Mouse (Mus musculus): ENCODE data around the gene Cdk14. TPM values are rescaled to one million over a fixed set of nuclear protein-coding genes. Genes with fewer than 3 reads are reported as not detected.

The Cdk14 gene
- polyA plus RNA-seq, 1 experiment from 2014 or later = 30.6 TPM

DNA sequence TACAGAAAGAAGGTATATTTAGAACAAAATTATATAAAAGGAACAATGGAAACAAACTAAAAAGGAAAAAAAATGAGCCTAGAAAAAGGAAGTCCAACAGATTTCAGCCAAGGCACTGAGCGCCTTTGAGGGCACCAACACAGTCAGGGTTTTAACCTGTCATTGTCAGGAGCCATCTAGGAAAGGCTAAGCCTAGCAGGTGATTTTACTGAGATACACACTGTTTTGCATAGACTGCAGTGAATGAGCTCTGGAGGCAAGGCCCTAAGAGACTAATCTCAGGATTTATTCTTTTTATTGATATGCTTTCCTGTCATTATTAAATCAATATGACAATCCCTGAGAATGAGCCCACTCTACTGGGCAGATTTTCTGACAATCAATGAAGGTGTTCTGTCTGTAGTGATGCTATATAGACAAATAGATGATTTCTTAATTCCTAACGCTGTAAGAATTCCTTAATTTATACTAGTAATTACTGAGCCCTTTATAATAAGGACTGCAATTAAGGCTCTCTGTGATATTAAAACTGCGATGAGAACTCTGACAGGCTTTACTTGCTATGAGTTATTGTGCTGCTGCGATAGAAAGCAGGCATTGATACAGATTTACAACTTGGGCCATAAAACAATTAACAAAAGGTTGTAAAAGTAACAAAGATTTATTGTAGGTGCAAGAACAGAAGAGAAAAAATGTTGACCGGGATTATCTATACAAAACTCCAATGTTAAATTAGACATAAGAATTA lies 303.2 kb downstream of the Cdk14 start:
- Histone ChIP-seq H3K4me3 (replicated peaks; ENCODE audit: low read length) (no peak overlapping the region), H3K36me3 (ENCODE audit: control insufficient read depth, insufficient read depth) (no peaks in the 10 kb centered on the region), H3K27me3 (replicated peaks; ENCODE audit: control insufficient read depth, insufficient read depth, low read length) (no peaks in the 10 kb centered on the region), H3K4me1 (replicated peaks; ENCODE audit: control insufficient read depth, insufficient read depth, low read length) (peaks cover 6% of the 10 kb centered on the region), H3K4me2 (ENCODE audit: low read length) (no peak overlapping the region), H3K9ac (replicated peaks; ENCODE audit: low read depth, low read length) (no peak overlapping the region), H3K9me3 (ENCODE audit: control insufficient read depth, low read length) (no peaks in the 10 kb centered on the region), H3K27ac (ENCODE audit: low read length) (no peak overlapping the region)
- ATAC-seq = no peak
- WGBS = 61% methylated on average over 5 of the region's 5 CpGs

DNA sequence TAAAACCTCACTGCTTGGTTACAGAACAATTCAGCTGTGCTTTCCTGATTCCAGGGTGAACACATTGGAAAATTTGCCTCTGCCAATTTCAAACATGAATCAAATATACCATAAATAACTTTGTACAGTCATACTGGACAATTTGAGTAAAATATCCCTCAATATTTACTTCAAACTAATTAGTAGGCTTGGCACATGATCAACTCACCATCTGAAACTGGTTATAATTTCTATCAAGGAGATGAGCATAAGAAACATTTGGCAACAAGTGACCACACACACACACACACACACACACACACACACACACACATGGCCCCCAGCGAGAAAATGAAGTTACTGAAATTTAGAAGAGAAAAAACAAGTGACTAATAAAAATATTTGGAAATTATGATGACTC lies 304.6 kb downstream of the Cdk14 start:
- ATAC-seq = peak; percentile 40; the same call in 1 of the 2 replicates
- Histone ChIP-seq H3K9me3 (ENCODE audit: control insufficient read depth, low read length) (no peaks in the 10 kb centered on the region), H3K27ac (ENCODE audit: low read length) (no peak overlapping the region), H3K27me3 (replicated peaks; ENCODE audit: control insufficient read depth, insufficient read depth, low read length) (no peaks in the 10 kb centered on the region), H3K4me2 (ENCODE audit: low read length) (no peak overlapping the region), H3K9ac (replicated peaks; ENCODE audit: low read depth, low read length) (no peak overlapping the region), H3K36me3 (ENCODE audit: control insufficient read depth, insufficient read depth) (no peaks in the 10 kb centered on the region), H3K4me3 (replicated peaks; ENCODE audit: low read length) (no peak overlapping the region), H3K4me1 (replicated peaks; ENCODE audit: control insufficient read depth, insufficient read depth, low read length) (peaks cover 6% of the 10 kb centered on the region)
- 75% methylated on average over 1 of the region's 1 CpGs for WGBS

- 72% methylated on average over 3 of the region's 3 CpGs for WGBS
- no peak overlapping the region for H3K4me3 ChIP-seq (replicated peaks; ENCODE audit: low read length)
- no peaks in the 10 kb centered on the region for H3K9me3 ChIP-seq (ENCODE audit: control insufficient read depth, low read length)
- no peak overlapping the region for H3K27ac ChIP-seq (ENCODE audit: low read length)
- no peak overlapping the region for H3K4me2 ChIP-seq (ENCODE audit: low read length)
- no peak overlapping the region for H3K9ac ChIP-seq (replicated peaks; ENCODE audit: low read depth, low read length)
- no peak for ATAC-seq
- no peaks in the 10 kb centered on the region for H3K27me3 ChIP-seq (replicated peaks; ENCODE audit: control insufficient read depth, insufficient read depth, low read length)
- peaks cover 2% of the 10 kb centered on the region for H3K4me1 ChIP-seq (replicated peaks; ENCODE audit: control insufficient read depth, insufficient read depth, low read length)
- no peaks in the 10 kb centered on the region for H3K36me3 ChIP-seq (ENCODE audit: control insufficient read depth, insufficient read depth)
These were observed 310.5 kb downstream of the Cdk14 start for GRCm38 (mm10) chr5:5109621-5110020.

DNA sequence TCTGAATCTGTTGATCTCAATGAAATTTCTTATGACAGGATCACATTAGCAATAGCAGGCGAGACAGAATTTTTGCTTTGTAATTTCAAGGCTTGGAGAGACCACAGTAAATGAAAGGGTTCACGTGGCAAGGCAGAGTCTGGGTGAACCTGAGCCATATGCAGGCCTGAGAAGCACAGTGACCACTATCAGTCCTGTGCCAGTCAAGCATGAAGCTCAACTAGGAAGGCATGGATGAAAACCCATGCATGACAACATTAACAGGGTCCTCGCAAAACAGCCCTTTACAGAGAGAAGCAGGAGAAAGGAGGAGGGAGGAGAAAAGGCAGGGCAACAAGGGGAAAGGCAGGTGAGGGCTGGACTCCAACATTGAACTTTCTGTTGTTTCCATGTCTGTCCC lies 311.1 kb downstream of the Cdk14 start:
- Histone ChIP-seq H3K4me3 (replicated peaks; ENCODE audit: low read length) (no peak overlapping the region), H3K36me3 (ENCODE audit: control insufficient read depth, insufficient read depth) (no peaks in the 10 kb centered on the region), H3K9ac (replicated peaks; ENCODE audit: low read depth, low read length) (no peak overlapping the region), H3K27me3 (replicated peaks; ENCODE audit: control insufficient read depth, insufficient read depth, low read length) (no peaks in the 10 kb centered on the region), H3K4me1 (replicated peaks; ENCODE audit: control insufficient read depth, insufficient read depth, low read length) (peaks cover 2% of the 10 kb centered on the region), H3K4me2 (ENCODE audit: low read length) (no peak overlapping the region), H3K27ac (ENCODE audit: low read length) (no peak overlapping the region), H3K9me3 (ENCODE audit: control insufficient read depth, low read length) (no peaks in the 10 kb centered on the region)
- 97% methylated on average over 3 of the region's 3 CpGs for WGBS
- no peak for ATAC-seq

- 47% methylated on average over 3 of the region's 3 CpGs for WGBS
- no peak overlapping the region for H3K4me3 ChIP-seq (replicated peaks; ENCODE audit: low read length)
These were observed 323.7 kb downstream of the Cdk14 start for GRCm38 (mm10) chr5:5096248-5096915.

GRCm38 (mm10) chr5:5092736-5093135 lies 327.4 kb downstream of the Cdk14 start:
- no peak overlapping the region for H3K27ac ChIP-seq (ENCODE audit: low read length)
- peak; percentile 88 for ATAC-seq
- no peak overlapping the region for H3K4me3 ChIP-seq (replicated peaks; ENCODE audit: low read length)
- H3K4me1 ChIP-seq (replicated peaks; ENCODE audit: control insufficient read depth, insufficient read depth, low read length) = peaks cover 3% of the 10 kb centered on the region
- H3K9ac ChIP-seq (replicated peaks; ENCODE audit: low read depth, low read length) = no peak overlapping the region
- H3K4me2 ChIP-seq (ENCODE audit: low read length) = no peak overlapping the region
- no peaks in the 10 kb centered on the region for H3K9me3 ChIP-seq (ENCODE audit: control insufficient read depth, low read length)
- H3K36me3 ChIP-seq (ENCODE audit: control insufficient read depth, insufficient read depth) = no peaks in the 10 kb centered on the region
- WGBS = 24% methylated on average over 7 of the region's 7 CpGs
- no peaks in the 10 kb centered on the region for H3K27me3 ChIP-seq (replicated peaks; ENCODE audit: control insufficient read depth, insufficient read depth, low read length)

More at GRCm38 (mm10) chr5:5096248-5096915, 323.7 kb downstream of the Cdk14 start:
- Histone ChIP-seq H3K27ac (ENCODE audit: low read length) (no peak overlapping the region), H3K27me3 (replicated peaks; ENCODE audit: control insufficient read depth, insufficient read depth, low read length) (no peaks in the 10 kb centered on the region), H3K4me2 (ENCODE audit: low read length) (no peak overlapping the region), H3K9ac (replicated peaks; ENCODE audit: low read depth, low read length) (no peak overlapping the region), H3K36me3 (ENCODE audit: control insufficient read depth, insufficient read depth) (no peaks in the 10 kb centered on the region), H3K9me3 (ENCODE audit: control insufficient read depth, low read length) (no peaks in the 10 kb centered on the region), H3K4me1 (replicated peaks; ENCODE audit: control insufficient read depth, insufficient read depth, low read length) (peaks cover 3% of the 10 kb centered on the region)
- ATAC-seq = no peak

DNA sequence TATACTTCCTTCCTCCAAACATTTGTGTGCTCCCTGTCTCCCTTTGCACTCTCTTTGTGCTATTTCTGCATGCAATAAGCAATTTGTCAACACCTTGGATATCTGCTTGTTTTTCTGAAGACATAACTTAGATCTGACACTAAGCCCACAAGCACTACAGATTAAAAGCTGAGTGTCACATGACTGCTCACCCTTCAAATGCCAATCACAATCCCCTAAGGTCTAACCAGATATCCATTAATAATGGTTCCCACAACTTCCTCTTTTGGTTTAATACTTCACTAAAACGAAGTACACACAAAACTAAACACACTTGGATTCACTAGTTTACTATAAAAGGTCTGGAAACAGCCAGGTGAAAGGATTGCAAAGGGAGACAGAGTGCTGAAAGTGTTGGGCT lies 348.6 kb downstream of the Cdk14 start:
- ATAC-seq = no peak
- Histone ChIP-seq H3K27me3 (replicated peaks; ENCODE audit: control insufficient read depth, insufficient read depth, low read length) (no peaks in the 10 kb centered on the region), H3K36me3 (ENCODE audit: control insufficient read depth, insufficient read depth) (no peaks in the 10 kb centered on the region), H3K4me1 (replicated peaks; ENCODE audit: control insufficient read depth, insufficient read depth, low read length) (no peaks in the 10 kb centered on the region), H3K4me2 (ENCODE audit: low read length) (no peak overlapping the region), H3K4me3 (replicated peaks; ENCODE audit: low read length) (no peak overlapping the region), H3K9me3 (ENCODE audit: control insufficient read depth, low read length) (no peaks in the 10 kb centered on the region), H3K27ac (ENCODE audit: low read length) (no peak overlapping the region), H3K9ac (replicated peaks; ENCODE audit: low read depth, low read length) (no peak overlapping the region)
- 77% methylated on average over 1 of the region's 1 CpGs for WGBS

GRCm38 (mm10) chr5:5064686-5065085 lies 355.4 kb downstream of the Cdk14 start:
- Histone ChIP-seq H3K9ac (replicated peaks; ENCODE audit: low read depth, low read length) (no peak overlapping the region), H3K4me2 (ENCODE audit: low read length) (no peak overlapping the region), H3K27ac (ENCODE audit: low read length) (no peak overlapping the region), H3K4me3 (replicated peaks; ENCODE audit: low read length) (no peak overlapping the region), H3K36me3 (ENCODE audit: control insufficient read depth, insufficient read depth) (no peaks in the 10 kb centered on the region), H3K27me3 (replicated peaks; ENCODE audit: control insufficient read depth, insufficient read depth, low read length) (no peaks in the 10 kb centered on the region), H3K4me1 (replicated peaks; ENCODE audit: control insufficient read depth, insufficient read depth, low read length) (no peaks in the 10 kb centered on the region), H3K9me3 (ENCODE audit: control insufficient read depth, low read length) (no peaks in the 10 kb centered on the region)
- ATAC-seq = no peak
- WGBS = 82% methylated on average over 3 of the region's 3 CpGs

DNA sequence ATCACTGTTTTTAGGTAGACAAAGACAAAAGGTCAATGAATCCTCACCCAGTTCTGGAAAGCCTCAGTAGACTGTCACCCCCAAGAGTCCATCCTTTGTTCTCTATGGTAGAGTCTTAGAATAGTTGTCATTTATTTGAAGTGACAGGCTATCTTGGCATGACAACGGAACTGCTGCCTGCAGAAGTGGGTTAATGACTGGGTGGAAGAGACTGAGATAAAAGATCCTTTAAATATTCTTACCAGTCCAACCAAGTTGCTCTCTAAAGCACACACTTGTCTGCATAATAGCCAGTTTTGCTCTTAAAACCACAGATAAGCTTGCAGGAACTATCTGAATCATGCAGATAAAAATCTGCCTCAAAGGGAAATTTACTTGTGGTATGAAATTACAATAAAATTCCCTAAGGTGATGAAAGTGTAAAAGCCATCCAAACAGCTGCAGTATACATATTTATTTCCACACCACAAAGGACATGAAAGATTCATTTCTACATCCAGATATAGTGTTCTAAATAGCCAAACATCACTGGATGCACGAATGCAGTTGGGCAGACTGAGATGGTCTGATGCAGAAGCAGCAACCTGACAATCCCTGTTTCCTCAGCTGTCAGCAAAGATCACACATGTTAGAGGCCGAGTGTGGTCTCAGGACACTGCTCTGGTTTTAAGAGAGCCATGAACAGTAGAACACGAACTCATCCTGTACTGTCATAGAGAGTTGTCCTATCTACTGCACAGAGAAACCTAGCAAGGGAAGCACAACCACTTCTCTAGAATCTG lies 363.8 kb downstream of the Cdk14 start:
- no peak overlapping the region for H3K4me3 ChIP-seq (replicated peaks; ENCODE audit: low read length)
- WGBS = 54% methylated on average over 4 of the region's 4 CpGs
- H3K9ac ChIP-seq (replicated peaks; ENCODE audit: low read depth, low read length) = no peak overlapping the region
- H3K36me3 ChIP-seq (ENCODE audit: control insufficient read depth, insufficient read depth) = no peaks in the 10 kb centered on the region
- no peak overlapping the region for H3K4me2 ChIP-seq (ENCODE audit: low read length)
- H3K4me1 ChIP-seq (replicated peaks; ENCODE audit: control insufficient read depth, insufficient read depth, low read length) = peaks cover 15% of the 10 kb centered on the region
- H3K27me3 ChIP-seq (replicated peaks; ENCODE audit: control insufficient read depth, insufficient read depth, low read length) = no peaks in the 10 kb centered on the region
- peak overlapping the region; percentile 56 for H3K27ac ChIP-seq (ENCODE audit: low read length)
- peak; percentile 69; the same call in 1 of the 2 replicates for ATAC-seq
- no peaks in the 10 kb centered on the region for H3K9me3 ChIP-seq (ENCODE audit: control insufficient read depth, low read length)
